Mouse (Mus musculus): ENCODE measurements around the gene Nfib.

DNA sequence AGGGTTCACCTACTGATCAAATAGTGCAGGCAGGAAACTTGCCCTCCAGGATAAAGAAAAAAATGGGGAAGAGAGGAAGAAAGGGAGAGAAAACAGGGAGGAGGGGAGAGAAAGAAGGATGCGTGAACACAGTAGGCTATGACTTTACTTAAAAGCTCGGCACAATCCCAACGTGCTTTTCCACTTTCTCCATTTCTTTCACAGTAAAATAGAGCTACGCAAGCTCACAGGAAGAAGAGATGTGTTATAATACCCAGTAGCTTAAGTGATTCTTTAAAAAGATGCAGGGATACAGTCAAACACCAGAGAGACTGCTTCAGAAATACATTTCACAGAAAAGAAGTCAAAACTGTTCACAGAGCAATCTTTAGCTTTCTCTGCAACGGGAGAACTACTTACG lies 366.6 kb downstream of the Nfib start:
- TF ChIP-seq POLR2A (IDR thresholded peaks at IDR 0.05; ENCODE audit: control insufficient read depth in 1 of 2, insufficient read depth in 1 of 2, low read depth in 1 of 2, low read length in 2 of 2, poor library complexity in 1 of 2) (no peak), CTCF (IDR thresholded peaks at IDR 0.05 in 2 of 3, conservative IDR thresholded peaks at IDR 0.05 in 1 of 3; ENCODE audit: control insufficient read depth in 1 of 3, insufficient read depth in 1 of 3, low read depth in 2 of 3, low read length in 3 of 3, poor library complexity in 1 of 3, severe bottlenecking in 1 of 3) (no peak), E2F4 (IDR thresholded peaks at IDR 0.05; ENCODE audit: borderline replicate concordance, low read depth, low read length) (no peak), CHD2 (IDR thresholded peaks at IDR 0.05; ENCODE audit: low read length) (no peak), BHLHE40 (IDR thresholded peaks at IDR 0.05; ENCODE audit: borderline replicate concordance, low read depth, low read length) (no peak)
